Mouse (Mus musculus) frontal cortex, postnatal 14 days (tissue): ENCODE data around the gene Gsg1l2.
A peak's percentile ranks its signal among the peaks of the same experiment; 100 is the strongest.

ENCODE experiments used
- DNase-seq, 2 experiments: peaks; one replicate each; pipeline ENCODE4 v3.0.0; 2022; ENCODE audit warnings: low spot score in 2 of 2

Gene Gsg1l2

DNA sequence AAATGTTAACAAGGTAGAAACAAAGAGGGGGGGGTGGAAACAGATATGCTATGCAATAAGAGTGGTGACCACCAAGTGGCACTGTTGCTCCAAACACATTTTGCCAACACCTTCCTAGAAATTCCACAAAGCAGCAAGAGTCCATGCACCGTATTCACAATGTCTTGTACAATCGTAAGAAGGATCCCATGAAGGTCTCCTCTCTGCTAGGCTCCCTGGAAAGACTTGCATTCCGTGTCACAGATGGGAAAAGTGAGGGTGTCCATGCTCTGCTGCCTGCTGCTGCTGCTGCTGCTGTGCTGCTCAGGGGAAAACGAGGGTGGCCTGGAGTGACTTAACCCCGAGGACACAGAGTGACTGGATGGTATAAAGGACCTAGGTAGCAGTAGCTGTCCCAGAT is 45.2 kb downstream of the Gsg1l2 start:
- peak in 1 of 2 experiments; percentile 41 for DNase-seq

DNA sequence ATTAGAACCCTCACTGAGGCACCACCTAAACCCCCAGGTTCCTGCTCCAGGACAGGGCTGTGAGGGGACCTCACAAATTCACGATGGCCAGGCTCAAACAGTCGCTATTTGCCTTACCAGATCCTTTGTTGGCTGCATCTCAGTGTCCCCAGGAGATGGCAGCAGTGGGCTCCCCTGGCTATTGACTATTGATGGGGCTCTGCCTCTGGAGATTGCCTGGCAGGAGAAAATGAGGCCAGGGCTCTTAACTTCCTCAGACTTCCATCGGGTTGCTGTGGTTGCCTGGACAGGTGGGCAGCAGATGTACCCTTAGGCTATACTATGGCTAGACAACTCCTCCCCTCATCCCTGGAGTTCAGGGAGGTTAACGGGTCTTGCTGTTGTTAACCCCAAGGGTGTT is 45.8 kb downstream of the Gsg1l2 start:
- peak; percentile 32 to 48 for DNase-seq

DNA sequence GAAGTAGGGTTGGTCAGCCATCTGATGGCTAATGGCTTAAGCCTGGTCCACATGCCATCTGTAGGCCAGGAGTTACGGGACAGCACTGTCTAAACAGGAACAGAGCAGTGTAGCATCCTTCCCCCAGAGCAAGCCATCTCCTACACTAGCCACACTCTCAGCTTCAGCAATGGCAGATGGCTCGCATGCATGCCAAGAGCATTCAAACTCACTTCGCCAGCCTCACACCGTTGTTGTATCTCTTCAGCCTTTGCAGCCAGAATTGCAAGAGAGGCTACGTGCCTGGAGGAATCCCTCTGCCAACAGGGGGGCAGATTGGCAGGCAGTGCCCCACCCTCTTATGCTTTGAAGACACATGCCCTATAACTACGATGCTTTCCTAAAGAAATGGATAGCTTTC is 47.2 kb downstream of the Gsg1l2 start:
- DNase-seq = peak in 1 of 2 experiments; percentile 28

DNA sequence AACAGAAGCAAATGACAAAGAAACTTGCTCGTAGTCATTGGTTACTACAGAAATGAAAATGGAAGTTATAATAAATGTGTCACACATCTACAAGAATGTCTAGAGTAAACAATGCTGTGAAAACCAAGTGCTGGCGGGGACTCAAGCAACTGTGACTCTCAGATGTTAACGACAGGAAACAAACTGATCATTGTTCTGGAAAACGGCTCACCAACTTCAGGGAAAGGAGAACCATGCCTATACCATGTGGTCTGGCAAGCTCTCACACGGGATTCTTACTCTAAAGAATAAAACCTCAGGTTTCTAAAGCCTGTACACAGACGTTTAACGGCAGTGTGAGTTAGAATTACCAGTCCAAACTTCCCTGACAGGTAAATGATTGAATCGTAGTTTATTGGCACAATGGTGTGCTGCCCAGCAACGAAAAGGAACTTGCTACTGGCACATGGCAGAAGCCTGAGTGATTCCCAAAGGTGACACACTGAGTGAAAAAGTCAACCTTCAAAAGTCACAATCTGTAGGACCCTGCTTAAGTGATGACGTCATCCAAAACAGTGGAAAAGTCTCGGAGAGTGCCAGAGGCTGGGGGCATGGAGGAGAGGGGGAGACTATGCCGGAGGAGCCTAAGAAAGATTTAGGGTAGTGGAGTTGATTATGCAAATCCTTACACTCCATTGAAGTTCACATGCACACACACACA is 54.1 kb downstream of the Gsg1l2 start:
- no peak for DNase-seq

DNA sequence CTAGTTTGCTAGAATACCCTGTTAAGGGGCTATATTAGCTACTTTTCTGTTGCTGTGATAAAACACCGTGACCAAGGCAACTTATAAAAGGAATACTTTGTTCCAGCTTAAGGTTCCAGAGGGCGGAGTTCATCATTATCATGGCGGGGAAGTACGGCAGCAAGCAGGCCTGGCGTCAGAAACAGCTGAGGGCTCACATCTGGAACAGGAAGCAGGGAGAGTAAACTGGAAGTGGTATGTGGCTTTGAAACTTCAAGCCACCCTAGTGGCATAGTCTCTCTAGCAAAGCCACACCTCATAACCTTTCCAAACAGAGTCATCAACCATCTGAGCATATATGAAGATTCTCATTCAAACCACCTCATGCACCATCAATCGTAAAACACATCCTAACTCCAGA is 55.1 kb downstream of the Gsg1l2 start:
- no peak for DNase-seq

DNA sequence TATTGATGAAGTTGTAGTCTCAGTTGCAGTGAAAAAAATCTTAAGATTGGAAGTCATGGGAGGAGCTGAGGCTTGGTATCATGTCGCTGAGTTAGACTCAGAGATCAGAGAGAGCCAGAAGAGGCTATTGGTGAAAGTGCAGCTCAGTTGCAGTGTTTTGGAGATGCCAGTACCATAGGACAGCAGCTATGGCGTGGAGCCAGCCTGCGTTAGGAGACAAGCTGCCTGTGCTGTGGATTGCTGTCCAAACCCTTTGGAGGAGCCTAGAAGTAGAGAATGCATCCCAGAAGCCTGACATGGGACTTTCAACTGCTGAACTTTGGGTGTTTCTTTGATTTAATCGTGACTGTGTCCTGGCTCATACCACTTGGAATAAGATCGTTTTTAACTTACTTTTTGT is 57.4 kb downstream of the Gsg1l2 start:
- DNase-seq = no peak

DNA sequence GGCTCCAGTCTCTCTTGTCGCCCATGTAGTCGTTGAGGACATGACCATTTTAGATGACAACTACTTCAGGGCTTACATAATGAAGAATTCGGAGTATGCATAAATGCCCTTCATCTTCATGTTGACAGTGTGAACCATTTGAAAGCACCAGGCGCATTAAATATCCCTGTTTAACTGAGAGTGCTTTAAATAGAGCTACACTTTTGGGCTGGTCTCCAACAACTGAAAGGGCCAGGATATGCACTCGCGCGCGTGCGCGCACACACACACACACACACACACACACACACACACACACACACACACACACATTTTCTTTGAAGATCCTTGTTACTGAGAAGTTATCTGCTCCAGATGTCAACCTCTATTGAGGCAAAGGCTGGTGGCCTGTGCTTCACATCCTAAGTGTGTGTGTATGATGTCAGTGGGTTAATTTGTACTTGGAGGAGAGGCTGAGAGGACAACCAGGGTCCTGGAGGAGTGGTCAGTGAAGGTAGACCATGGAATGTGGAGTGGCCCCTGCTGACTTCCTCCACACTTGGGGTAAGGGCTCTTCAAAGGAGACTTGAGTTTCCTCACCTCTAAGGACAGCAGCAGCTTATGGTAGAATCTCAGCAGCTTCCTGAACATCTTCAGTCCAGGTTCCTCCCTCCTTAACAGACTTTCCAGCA is 61.1 kb downstream of the Gsg1l2 start:
- DNase-seq = no peak
